Mouse (Mus musculus) embryonic stem cell, embryonic (primary cell): Measurements from ENCODE around the gene Prickle2.

Source experiments
- CTCF ChIA-PET, 4 experiments: fragments of 300-600 bp in 2 of 4; fragments of 350-600 bp in 2 of 4; sonication (Branson Sonifier 250); formaldehyde crosslinking; loops; one replicate each; lab custom pipeline; 2022; ENCODE audit warnings: inconsistent platforms in 2 of 4; lab: Charles Lee
- POLR2A ChIA-PET, 4 experiments: fragments of 300-600 bp in 2 of 4; fragments of 350-600 bp in 2 of 4; sonication (Branson Sonifier 250); formaldehyde crosslinking; loops; one replicate each; lab custom pipeline; 2022; ENCODE audit warnings: antibody characterized with exemption in 4 of 4, inconsistent platforms in 1 of 4; lab: Charles Lee

Gene Prickle2

DNA sequence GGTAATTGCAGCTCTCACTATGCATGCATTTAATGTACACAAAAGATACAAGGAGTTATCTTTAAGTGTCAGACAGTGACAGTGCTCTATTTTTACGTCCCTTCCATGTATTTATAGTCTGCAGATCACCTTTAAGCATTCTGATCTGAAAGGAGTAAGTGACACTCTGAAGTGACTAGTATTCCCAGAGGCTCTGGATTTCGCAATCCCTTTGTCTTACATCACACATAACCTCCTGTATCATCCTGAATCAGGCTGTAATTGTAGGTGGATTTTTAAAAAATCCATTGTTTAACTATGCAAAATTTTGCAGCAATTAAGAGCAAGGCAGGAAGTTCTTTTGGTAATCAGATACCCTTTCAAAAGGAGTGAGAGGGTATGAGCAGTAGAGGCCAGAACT lies 196.2 kb downstream of the Prickle2 start:
- POLR2A ChIA-PET = interaction anchor here in 1 of 4 experiments (1.1 kb wide), 1 partner anchor 10 kb away, joined by 3 read pairs; no protein-coding TSS in a partner anchor

GRCm38 (mm10) chr6:92506276-92506675 lies 199.7 kb downstream of the Prickle2 start:
- CTCF ChIA-PET = no interaction called here
- POLR2A ChIA-PET = interaction anchor here in 1 of 4 experiments (1.0 to 1.1 kb wide), 2 partner anchors 10 to 11 kb away, joined by 3 read pairs; no protein-coding TSS in a partner anchor

More for the DNA sequence above, 196.2 kb downstream of the Prickle2 start:
- CTCF ChIA-PET = no interaction called here

DNA sequence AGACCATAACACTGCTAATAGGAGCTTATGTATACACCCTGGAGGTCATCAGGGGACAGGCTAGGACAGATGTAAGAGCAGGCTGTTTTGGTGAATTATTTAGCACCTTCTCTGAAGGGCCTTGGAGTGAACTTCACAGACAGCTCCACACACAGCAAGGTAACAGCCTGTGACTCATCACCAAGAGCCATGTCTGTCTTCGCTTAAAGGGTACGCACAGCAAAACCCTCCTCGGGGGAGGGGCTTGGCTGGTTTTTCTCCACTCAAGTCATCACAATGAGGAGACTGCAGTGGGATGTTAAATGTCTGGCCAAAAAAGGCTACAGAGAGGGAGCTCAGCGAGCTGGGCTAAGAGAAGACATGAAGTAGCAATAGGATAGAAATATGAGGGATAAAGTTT lies 206.5 kb downstream of the Prickle2 start:
- ChIA-PET POLR2A (interaction anchor here in 3 of 4 experiments (0.7 to 1.9 kb wide), 16 partner anchors 8 to 258 kb away, joined by 3 to 7 read pairs (median 3); no protein-coding TSS in a partner anchor), CTCF (interaction anchor here in 1 of 4 experiments (1.3 kb wide), 1 partner anchor 22 kb away, joined by 4 read pairs; no protein-coding TSS in a partner anchor)

- POLR2A ChIA-PET = interaction anchor here in 3 of 4 experiments (0.8 to 1.9 kb wide), 15 partner anchors 8 to 44 kb away, joined by 3 to 7 read pairs (median 3); no protein-coding TSS in a partner anchor
- CTCF ChIA-PET = interaction anchor here in 1 of 4 experiments (1.3 kb wide), 1 partner anchor 21 kb away, joined by 4 read pairs; no protein-coding TSS in a partner anchor
Observed at GRCm38 (mm10) chr6:92498574-92498973, 207.4 kb downstream of the Prickle2 start.

- ChIA-PET POLR2A (interaction anchor here in 3 of 4 experiments (0.6 to 3.6 kb wide), 10 partner anchors 14 to 251 kb away, joined by 3 to 34 read pairs (median 5); no protein-coding TSS in a partner anchor), CTCF (no interaction called here)
Observed at GRCm38 (mm10) chr6:92497279-92497678, 208.7 kb downstream of the Prickle2 start.

GRCm38 (mm10) chr6:92495500-92495899 lies 210.5 kb downstream of the Prickle2 start:
- POLR2A ChIA-PET = interaction anchor here in 3 of 4 experiments (0.9 to 3.6 kb wide), 12 partner anchors 8 to 249 kb away, joined by 3 to 34 read pairs (median 6); no protein-coding TSS in a partner anchor
- CTCF ChIA-PET = interaction anchor here in 1 of 4 experiments (1.5 kb wide), 1 partner anchor 277 kb away, joined by 3 read pairs; no protein-coding TSS in a partner anchor

GRCm38 (mm10) chr6:92481690-92481956 lies 224.3 kb downstream of the Prickle2 start:
- CTCF ChIA-PET = interaction anchor here in 3 of 4 experiments (0.6 to 1.0 kb wide), 6 partner anchors 8 to 500 kb away, joined by 3 to 8 read pairs (median 4); no protein-coding TSS in a partner anchor
- POLR2A ChIA-PET = interaction anchor here (0.6 to 6.1 kb wide), 21 partner anchors 9 to 279 kb away, joined by 3 to 34 read pairs (median 4); no protein-coding TSS in a partner anchor

DNA sequence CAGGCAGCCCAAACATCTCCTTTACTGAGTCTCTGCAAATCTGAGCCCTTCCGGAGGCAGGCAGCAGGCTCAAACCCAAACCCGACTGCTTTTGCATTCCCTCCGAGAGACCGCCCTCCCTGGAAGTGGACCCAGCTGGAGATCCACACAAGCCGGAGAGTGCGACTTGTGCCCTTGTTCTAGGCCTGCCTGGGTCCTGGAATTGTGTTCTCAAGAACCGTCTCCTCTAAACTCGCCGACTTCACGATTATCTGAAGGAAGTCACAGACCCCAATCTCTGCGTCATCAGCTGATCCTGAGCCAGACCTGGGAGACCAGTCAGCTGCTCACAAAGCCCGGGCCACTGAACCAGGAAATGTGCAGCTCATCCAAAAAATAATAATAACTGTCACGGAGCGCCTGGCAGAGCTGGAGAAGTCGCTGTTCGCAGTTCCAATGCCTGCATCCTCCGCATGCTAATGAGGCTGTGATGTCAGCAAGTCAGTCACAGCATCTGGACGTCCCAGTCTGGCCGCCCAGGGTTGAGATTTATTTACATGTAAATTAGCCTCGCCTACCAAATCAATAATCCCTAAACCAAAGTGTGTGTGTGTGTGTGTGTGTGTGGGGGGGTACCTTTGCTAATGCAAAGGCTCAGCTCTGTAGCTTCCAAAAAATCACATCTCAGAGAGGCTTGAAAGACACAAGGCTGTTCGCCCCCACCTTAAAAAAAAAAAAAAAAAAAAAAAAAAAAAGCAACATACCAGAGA lies 224.8 kb downstream of the Prickle2 start:
- CTCF ChIA-PET = interaction anchor here in 2 of 4 experiments (0.6 to 1.1 kb wide), 7 partner anchors 9 to 322 kb away, joined by 3 to 5 read pairs (median 3); no protein-coding TSS in a partner anchor
- POLR2A ChIA-PET = interaction anchor here (0.6 to 6.1 kb wide), 22 partner anchors 8 to 1121 kb away, joined by 3 to 34 read pairs (median 4); no protein-coding TSS in a partner anchor

DNA sequence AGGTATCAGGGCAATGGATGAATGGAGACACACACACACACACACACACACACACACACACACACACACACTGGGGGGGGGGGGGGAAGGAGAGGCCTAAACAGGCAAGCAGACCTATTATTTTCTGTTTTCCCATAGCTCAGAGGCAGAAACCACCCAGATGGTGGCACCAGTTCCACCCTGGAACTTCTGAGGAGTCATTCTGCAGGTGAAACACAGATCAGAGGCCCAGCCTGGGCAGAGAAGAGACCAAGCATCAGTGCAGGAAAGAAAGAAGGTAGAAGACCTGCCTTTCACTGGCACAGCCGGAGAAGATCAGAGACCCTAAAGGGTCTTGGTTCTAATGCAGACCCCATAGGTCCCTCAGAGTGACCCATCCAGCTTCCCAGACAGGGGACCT lies 227.3 kb downstream of the Prickle2 start:
- CTCF ChIA-PET = interaction anchor here in 2 of 4 experiments (0.5 to 0.6 kb wide), 3 partner anchors 58 to 223 kb away, joined by 3 to 6 read pairs (median 5); no protein-coding TSS in a partner anchor
- POLR2A ChIA-PET = interaction anchor here in 3 of 4 experiments (0.8 to 1.5 kb wide), 4 partner anchors 18 to 24 kb away, joined by 3 to 4 read pairs (median 4); no protein-coding TSS in a partner anchor

GRCm38 (mm10) chr6:92477621-92478020 lies 228.3 kb downstream of the Prickle2 start:
- POLR2A ChIA-PET = interaction anchor here in 3 of 4 experiments (0.8 to 1.5 kb wide), 4 partner anchors 19 to 23 kb away, joined by 3 to 4 read pairs (median 4); no protein-coding TSS in a partner anchor

DNA sequence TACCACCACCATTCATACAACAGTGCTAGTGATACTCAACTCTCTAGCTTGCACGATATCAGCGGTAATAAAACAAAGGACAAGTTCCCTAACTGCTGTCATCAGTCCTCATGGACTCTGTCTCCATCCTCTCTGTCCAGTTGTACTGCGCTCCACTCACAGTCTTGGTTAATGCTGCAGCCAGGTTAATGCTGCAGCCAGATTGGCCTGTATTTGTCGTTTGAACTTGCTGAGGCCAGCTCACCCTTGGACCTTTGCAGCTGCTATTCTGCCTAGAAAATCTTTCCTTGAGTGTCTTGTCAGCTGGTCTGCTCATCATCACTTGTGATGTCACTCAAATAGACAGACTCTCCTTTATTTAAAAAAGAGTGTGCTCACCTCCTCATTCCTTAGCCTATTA lies 236.5 kb downstream of the Prickle2 start:
- ChIA-PET CTCF (no interaction called here), POLR2A (interaction anchor here in 2 of 4 experiments (0.6 to 1.1 kb wide), 5 partner anchors 9 to 57 kb away, joined by 3 read pairs; no protein-coding TSS in a partner anchor)

More at GRCm38 (mm10) chr6:92477621-92478020, 228.3 kb downstream of the Prickle2 start:
- CTCF ChIA-PET = interaction anchor here (0.6 to 1.0 kb wide), 8 partner anchors 8 to 236 kb away, joined by 3 to 5 read pairs (median 4); no protein-coding TSS in a partner anchor

DNA sequence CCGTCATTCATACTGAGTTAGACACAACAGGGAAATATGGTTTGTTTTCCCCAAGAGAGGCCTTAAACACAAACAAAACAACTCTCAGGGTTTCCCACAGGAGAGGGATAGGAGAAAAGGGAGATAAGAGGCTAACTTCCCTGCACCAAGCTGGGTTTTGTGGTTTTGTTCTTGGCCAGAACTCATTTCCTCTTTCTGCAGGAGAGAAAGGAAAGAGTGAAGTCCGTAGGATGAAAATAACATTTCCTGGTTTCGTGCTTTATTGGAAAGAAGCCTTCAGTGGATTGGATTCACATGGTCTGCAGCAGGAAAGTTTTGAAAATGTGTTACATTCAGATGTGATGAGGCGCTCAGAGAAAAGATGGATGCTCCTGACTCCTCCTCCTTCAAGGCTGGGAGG lies 237.1 kb downstream of the Prickle2 start:
- ChIA-PET POLR2A (interaction anchor here in 2 of 4 experiments (0.6 to 1.1 kb wide), 4 partner anchors 8 to 58 kb away, joined by 3 read pairs; no protein-coding TSS in a partner anchor), CTCF (no interaction called here)

- ChIA-PET CTCF (no interaction called here), POLR2A (interaction anchor here in 1 of 4 experiments (1.1 kb wide), 1 partner anchor 14 kb away, joined by 3 read pairs; no protein-coding TSS in a partner anchor)
Observed at GRCm38 (mm10) chr6:92468383-92468791, 237.6 kb downstream of the Prickle2 start.

DNA sequence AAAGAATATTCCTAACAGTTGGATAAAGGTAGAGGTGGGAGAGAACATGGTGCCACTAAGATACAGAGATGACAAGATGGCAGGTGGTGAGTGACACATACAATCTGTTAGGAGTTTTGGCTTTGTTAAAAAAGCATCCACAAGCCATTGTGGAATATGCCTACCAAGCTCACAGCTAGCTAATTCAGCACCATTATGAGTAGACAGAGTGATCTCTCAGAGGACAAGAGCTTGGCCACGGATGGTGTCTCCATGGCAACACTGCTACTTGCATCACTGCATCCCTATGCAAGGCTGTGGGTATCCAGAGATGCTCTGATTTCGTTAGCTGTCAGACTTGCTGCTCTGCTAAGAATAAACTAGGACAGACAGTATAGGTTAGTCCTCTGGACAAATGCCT lies 238.6 kb downstream of the Prickle2 start:
- POLR2A ChIA-PET = interaction anchor here in 1 of 4 experiments (1.5 kb wide), 1 partner anchor 13 kb away, joined by 5 read pairs; no protein-coding TSS in a partner anchor
- CTCF ChIA-PET = no interaction called here

DNA sequence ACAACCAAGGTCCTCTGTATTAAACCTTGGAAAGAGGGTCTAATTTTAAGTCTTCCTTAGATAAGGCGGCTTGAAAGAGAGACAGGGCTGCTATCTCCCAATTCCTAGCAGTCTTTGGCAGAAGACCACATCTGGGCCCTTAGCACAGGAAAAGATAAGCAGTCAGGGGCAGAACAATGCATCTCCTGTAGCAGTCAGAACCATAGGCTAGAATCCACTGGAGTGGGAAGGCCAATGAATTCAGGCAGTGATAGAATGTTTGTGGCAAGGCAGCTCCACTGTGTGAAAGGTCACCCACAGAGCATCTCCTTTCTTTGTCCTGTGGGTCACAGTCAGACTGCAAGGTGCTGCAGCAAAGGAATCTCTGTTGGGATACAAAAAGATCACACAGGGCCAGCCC lies 240.3 kb downstream of the Prickle2 start:
- POLR2A ChIA-PET = interaction anchor here in 1 of 4 experiments (0.8 kb wide), 1 partner anchor 94 kb away, joined by 3 read pairs; no protein-coding TSS in a partner anchor
- CTCF ChIA-PET = no interaction called here

- POLR2A ChIA-PET = interaction anchor here in 1 of 4 experiments (1.8 kb wide), 2 partner anchors 10 to 31 kb away, joined by 5 to 10 read pairs; no protein-coding TSS in a partner anchor
- CTCF ChIA-PET = interaction anchor here in 1 of 4 experiments (0.6 kb wide), 1 partner anchor 16 kb away, joined by 3 read pairs; no protein-coding TSS in a partner anchor
Observed at GRCm38 (mm10) chr6:92464781-92465337, 241.1 kb downstream of the Prickle2 start.

GRCm38 (mm10) chr6:92463768-92464167 lies 242.2 kb downstream of the Prickle2 start:
- ChIA-PET CTCF (interaction anchor here in 1 of 4 experiments (0.7 kb wide), 1 partner anchor 201 kb away, joined by 3 read pairs; no protein-coding TSS in a partner anchor), POLR2A (interaction anchor here in 2 of 4 experiments (1.1 to 1.8 kb wide), 3 partner anchors 9 to 32 kb away, joined by 3 to 10 read pairs (median 5); no protein-coding TSS in a partner anchor)

GRCm38 (mm10) chr6:92460750-92461149 lies 245.2 kb downstream of the Prickle2 start:
- POLR2A ChIA-PET = interaction anchor here in 2 of 4 experiments (0.6 to 1.2 kb wide), 3 partner anchors 9 to 22 kb away, joined by 3 to 4 read pairs (median 3); no protein-coding TSS in a partner anchor
- CTCF ChIA-PET = no interaction called here
